Mouse (Mus musculus) heart, postnatal 10 days (tissue): Measurements from ENCODE around the gene Olfr57. TPM values are rescaled to one million over a fixed set of nuclear protein-coding genes. Genes with fewer than 3 reads are reported as not detected.
"Not testable (repeated sequence)": the region's sequence is repeated elsewhere in the genome, so short reads cannot be mapped to it uniquely, and the experiment has no call there.

Source experiments
- DNase-seq, 2 experiments: peaks; one replicate each; pipeline ENCODE4 v3.0.0; 2021
- intact Hi-C: fragments of 180-260 bp; cut with DNase I; formaldehyde crosslinking; loops from one replicate; pipeline ENCODE4 v1.15.1; 2025
- total RNA-seq, 2 experiments: library from RNA; stranded (reverse); gene quantifications; 2 replicates each; pipeline ENCODE4 v1.2.3; 2021

Olfr57 gene
- total RNA-seq: not detected

- intact Hi-C loops: no loop called here
- no peak for DNase-seq
Measured at GRCm38 (mm10) chr10:79028441-79028840, at the start of gene Olfr57. TSS of gene Olfr57 (plus strand) at chr10:79028741.

GRCm38 (mm10) chr10:78980750-78981149, 47.8 kb upstream of the Olfr57 start, which contains the start of gene Olfr1352:
TSS of gene Olfr1352 (plus strand) at chr10:78981050.
- intact Hi-C loops: no loop called here

GRCm38 (mm10) chr10:79012172-79012571, 16.4 kb upstream of the Olfr57 start, which contains the start of gene Olfr1351:
TSS of gene Olfr1351 (plus strand) at chr10:79012472.
- intact Hi-C loops: no loop called here

More at GRCm38 (mm10) chr10:78980750-78981149, 47.8 kb upstream of the Olfr57 start, which contains the start of gene Olfr1352:
- DNase-seq: no peak

GRCm38 (mm10) chr10:79042457-79042856, 13.9 kb downstream of the Olfr57 start:
- DNase-seq, intact Hi-C loops: not testable (repeated sequence)

More at GRCm38 (mm10) chr10:79012172-79012571, 16.4 kb upstream of the Olfr57 start, which contains the start of gene Olfr1351:
- no peak for DNase-seq

GRCm38 (mm10) chr10:79057370-79057769, 28.8 kb downstream of the Olfr57 start:
- DNase-seq, intact Hi-C loops: not testable (repeated sequence)

Other genes with a start within 250 kb of the Olfr57 start
- under 1 TPM in 1 of 2 experiments, not detected in 1; 0.34 TPM for gene Slc1a6, start 248.2 kb upstream of the Olfr57 start, total RNA-seq
- not detected for gene Olfr1356, start 176.6 kb upstream of the Olfr57 start, total RNA-seq
- gene Olfr1355, start 153.2 kb upstream of the Olfr57 start, total RNA-seq: not detected
- gene Olfr1354, start 115.6 kb upstream of the Olfr57 start, total RNA-seq: not detected
- gene Olfr8, start 78.1 kb upstream of the Olfr57 start, total RNA-seq: not detected
- gene Olfr1353, start 65.4 kb upstream of the Olfr57 start, total RNA-seq: not detected
- not detected for gene Olfr1352, start 47.7 kb upstream of the Olfr57 start, total RNA-seq
- gene Olfr1351, start 16.3 kb upstream of the Olfr57 start, total RNA-seq: not detected
- 10 to 100 TPM; 15.3 to 18.8 TPM for gene 2610008E11Rik, start 68.9 kb downstream of the Olfr57 start, total RNA-seq
- gene Vmn2r80, start 120.0 kb downstream of the Olfr57 start, total RNA-seq: not detected
- not detected for gene Vmn2r81, start 219.0 kb downstream of the Olfr57 start, total RNA-seq